Mouse (Mus musculus) testis, postnatal 10 days (tissue): ENCODE results near the gene Fam69b.

Experiments
- DNase-seq: peaks from one replicate; pipeline ENCODE4 v3.0.0; 2021; ENCODE audit warnings: low spot score

The Fam69b gene

DNA sequence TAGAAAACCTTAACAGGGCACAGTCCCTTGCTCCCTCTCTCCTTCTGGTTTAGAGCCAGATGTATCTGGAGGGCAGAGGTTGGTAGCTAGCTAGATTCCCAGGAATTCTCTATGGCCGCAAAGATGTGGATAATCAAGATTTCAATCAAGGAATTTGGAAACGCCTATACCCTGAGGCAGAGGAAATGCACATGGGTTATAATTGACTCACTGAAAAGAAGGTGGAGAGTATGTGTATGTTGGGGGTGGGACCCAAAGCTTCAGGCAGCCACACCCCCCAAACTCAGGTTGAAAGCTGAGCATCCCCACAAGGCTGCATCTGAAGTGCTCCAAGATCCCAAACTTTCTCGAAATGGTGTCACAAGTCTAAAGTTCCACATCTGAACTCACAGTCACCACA, 29.8 kb upstream of the Fam69b start:
- DNase-seq: no peak

GRCm38 (mm10) chr2:26599965-26600364, 28.3 kb upstream of the Fam69b start:
- DNase-seq: no peak

GRCm38 (mm10) chr2:26600664-26601063, 27.6 kb upstream of the Fam69b start:
- DNase-seq: no peak

DNA sequence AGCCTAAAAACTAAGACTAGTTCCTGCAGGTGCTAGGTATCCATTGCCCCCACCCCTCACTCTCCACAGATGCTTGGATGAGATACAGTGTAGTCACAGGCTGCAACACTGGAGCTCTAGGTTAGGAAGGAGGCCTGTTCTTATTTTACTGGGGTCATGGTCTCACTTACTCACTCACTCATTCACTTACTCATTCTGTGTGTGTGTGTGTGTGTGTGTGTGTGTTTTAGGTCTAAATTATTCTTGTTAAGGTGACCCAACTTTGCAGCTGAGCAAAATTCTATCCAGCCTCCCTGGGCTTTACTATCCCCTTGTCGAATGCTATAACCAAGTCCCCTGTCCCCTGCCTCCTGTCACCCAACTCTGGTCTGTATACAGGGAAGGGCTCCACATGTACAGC, 26.7 kb upstream of the Fam69b start:
- no peak for DNase-seq

- DNase-seq: no peak
These were observed 25.6 kb upstream of the Fam69b start for GRCm38 (mm10) chr2:26602631-26603030.

- no peak for DNase-seq
These were observed 25.1 kb upstream of the Fam69b start for GRCm38 (mm10) chr2:26603159-26603558.

- DNase-seq: peak; percentile 86
These were observed 24.3 kb upstream of the Fam69b start, which contains the start of gene Agpat2 for GRCm38 (mm10) chr2:26603720-26604671. Gene Agpat2 (minus strand): TSS chr2:26604417.

- no peak for DNase-seq
These were observed 22.9 kb upstream of the Fam69b start for GRCm38 (mm10) chr2:26605331-26605730.

DNA sequence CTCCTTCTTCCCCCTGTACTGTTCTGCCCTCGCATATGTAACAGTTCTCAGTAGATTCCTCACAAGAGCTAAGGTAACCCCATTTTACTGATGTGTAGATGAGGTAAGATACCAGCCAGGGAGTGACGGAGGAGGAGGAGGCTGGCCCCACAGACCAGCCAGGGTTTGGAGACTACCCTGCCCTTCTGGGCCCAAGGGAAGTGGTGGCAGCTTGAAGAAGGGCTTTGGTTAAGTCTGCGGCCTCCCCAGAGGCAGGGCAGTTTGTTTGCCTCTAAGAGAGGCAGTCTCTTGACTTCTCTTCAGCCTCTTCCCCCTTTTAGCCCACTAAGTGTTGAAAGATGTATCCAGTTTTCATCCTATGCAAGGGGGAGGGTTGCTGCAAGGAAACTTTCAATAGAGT, 21.7 kb upstream of the Fam69b start:
- DNase-seq: no peak

- DNase-seq: no peak
These were observed 21.0 kb upstream of the Fam69b start for GRCm38 (mm10) chr2:26607056-26607910.

DNA sequence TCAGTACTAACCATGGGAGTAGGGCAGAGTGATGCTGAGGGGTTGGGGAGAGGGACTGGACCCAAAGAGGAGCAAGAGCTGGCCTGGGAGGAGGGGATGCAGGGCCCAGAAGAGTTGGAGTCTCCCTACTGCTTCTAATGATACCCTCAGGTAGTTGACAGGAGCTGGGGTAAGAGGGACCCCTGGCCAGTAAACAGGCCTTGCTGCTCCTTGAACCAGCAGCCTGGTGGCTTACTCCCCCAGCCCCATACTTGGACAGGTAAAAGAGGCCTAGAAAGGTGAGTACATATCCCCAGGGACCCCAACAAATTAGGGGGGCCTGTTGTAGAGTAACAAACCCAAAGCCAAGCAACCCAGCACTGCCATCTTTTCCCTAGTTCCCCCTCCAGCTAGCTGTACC, 19.5 kb upstream of the Fam69b start:
- no peak for DNase-seq

- no peak for DNase-seq
These were observed 19.0 kb upstream of the Fam69b start for GRCm38 (mm10) chr2:26609261-26609661.

DNA sequence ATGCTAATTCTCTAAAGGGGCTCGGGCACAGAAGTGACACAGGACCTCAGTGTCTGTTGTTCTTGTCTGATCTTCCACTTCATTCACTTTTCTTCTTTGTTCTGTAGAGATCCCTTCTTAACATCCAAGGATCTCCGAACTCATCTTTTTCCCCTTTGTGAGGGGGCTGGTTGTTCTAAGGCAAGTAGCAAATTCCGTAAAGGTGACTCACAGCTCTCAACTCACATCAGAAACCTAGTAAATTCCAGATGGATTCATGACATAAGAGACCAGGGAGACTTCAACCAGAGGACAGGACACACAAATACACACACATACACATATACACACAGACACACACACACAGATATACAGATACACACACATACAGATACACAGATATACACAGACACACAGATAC, 17.7 kb upstream of the Fam69b start:
- no peak for DNase-seq

- DNase-seq: no peak
These were observed 17.2 kb upstream of the Fam69b start for GRCm38 (mm10) chr2:26611054-26611453.

GRCm38 (mm10) chr2:26611896-26612295, 16.4 kb upstream of the Fam69b start:
- DNase-seq: no peak

DNA sequence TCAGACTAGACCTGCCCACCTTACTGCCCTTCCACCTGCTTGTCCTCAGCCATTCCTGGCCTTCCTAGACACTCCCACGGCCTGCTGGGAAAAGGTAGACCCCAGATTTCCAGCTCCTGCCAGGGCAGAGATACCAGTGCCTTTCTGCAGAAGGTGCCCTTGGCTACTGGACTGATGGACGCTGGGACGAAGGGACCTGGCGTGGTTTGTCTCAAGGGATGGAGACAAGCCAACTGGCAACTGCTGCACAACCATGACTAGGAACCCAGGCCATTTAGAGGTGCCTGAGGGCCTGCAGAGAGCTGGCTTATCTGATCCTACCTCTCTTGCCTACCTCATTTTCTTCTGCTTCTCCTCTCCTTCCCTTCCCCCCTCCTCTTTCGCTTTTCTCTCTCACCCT, 13.4 kb upstream of the Fam69b start:
- DNase-seq: no peak

- no peak for DNase-seq
These were observed 12.7 kb upstream of the Fam69b start for GRCm38 (mm10) chr2:26615459-26616124.

DNA sequence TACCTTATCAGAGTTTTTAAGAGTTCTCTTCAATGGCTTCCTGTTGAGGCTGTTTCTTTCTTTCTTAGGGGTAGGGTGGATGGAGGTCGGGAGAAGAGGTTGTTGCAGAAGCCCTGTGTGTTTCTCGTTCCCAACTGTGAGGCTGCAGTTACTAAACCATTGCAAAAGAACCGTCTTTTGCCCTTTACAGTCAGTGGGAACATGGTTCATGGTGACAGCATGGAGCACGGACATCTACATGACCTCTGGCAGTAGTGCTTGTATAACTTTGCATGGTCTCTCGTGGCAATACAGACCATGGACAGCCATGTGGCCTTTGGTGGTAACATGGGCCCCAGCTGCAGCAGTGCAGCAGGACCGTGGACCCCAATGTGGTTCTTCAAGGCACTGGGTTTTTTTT, 10.9 kb upstream of the Fam69b start:
- DNase-seq: no peak

- no peak for DNase-seq
These were observed 10.3 kb upstream of the Fam69b start for GRCm38 (mm10) chr2:26617928-26618327.

- DNase-seq: no peak
These were observed 7.0 kb upstream of the Fam69b start for GRCm38 (mm10) chr2:26621246-26621645.

GRCm38 (mm10) chr2:26622984-26623383, 5.3 kb upstream of the Fam69b start:
- no peak for DNase-seq

GRCm38 (mm10) chr2:26625419-26625818, 2.8 kb upstream of the Fam69b start:
- DNase-seq: no peak
